Mouse (Mus musculus) limb, embryonic 14.5 days (tissue): ENCODE measurements around the gene Eln. TPM values are rescaled to one million over a fixed set of nuclear protein-coding genes. Genes with fewer than 3 reads are reported as not detected.
A peak's percentile ranks its signal among the peaks of the same experiment; 100 is the strongest.

Experiments
- ATAC-seq: fragments of 200-750 bp; cut with Nextera tagmentation; 2 replicates; pipeline ENCODE4 v1.8.0; 2017; ENCODE audit warnings: low read depth, moderate number of reproducible peaks, moderate TSS enrichment; ENCODE audit not compliant: low FRiP score
- DNase-seq: peaks from one replicate; pipeline ENCODE4 v3.0.0-alpha.2; 2015; ENCODE audit warnings: low spot score
- H3K27ac ChIP-seq: fragments of 300-500 bp; sonication (generic); replicated peaks from 2 replicates; pipeline ENCODE4 v1.5.1; 2014; ENCODE audit warnings: low read depth, mild to moderate bottlenecking, low read length, moderate library complexity, mixed read lengths
- H3K27me3 ChIP-seq: fragments of 300-500 bp; sonication (generic); 2 replicates; pipeline ENCODE4 v1.6.1; 2014; ENCODE audit warnings: low read length, mixed read lengths; ENCODE audit not compliant: control insufficient read depth, insufficient read depth
- H3K36me3 ChIP-seq: fragments of 300-500 bp; sonication (generic); 2 replicates; pipeline ENCODE4 v1.6.1; 2014; ENCODE audit warnings: mild to moderate bottlenecking, low read length, moderate library complexity, mixed read lengths; ENCODE audit not compliant: control insufficient read depth, insufficient read depth
- H3K4me1 ChIP-seq: fragments of 300-500 bp; sonication (generic); 2 replicates; pipeline ENCODE4 v1.6.1; 2014; ENCODE audit warnings: antibody characterized with exemption, low read length, mixed read lengths; ENCODE audit not compliant: control insufficient read depth, insufficient read depth
- H3K4me2 ChIP-seq: fragments of 300-500 bp; sonication (generic); replicated peaks from 2 replicates; pipeline ENCODE4 v1.6.1; 2014; ENCODE audit warnings: low read depth, mild to moderate bottlenecking, low read length, moderate library complexity; ENCODE audit not compliant: severe bottlenecking
- H3K4me3 ChIP-seq: fragments of 300-500 bp; sonication (generic); replicated peaks from 2 replicates; pipeline ENCODE4 v1.5.1; 2014; ENCODE audit warnings: low read length
- H3K9ac ChIP-seq: fragments of 300-500 bp; sonication (generic); 2 replicates; pipeline ENCODE4 v1.6.1; 2014; ENCODE audit warnings: mild to moderate bottlenecking, low read depth, low read length, moderate library complexity; ENCODE audit not compliant: severe bottlenecking
- H3K9me3 ChIP-seq: fragments of 300-500 bp; sonication (generic); 2 replicates; pipeline ENCODE4 v1.6.1; 2016; ENCODE audit warnings: low read length; ENCODE audit not compliant: control insufficient read depth
- POLR2A ChIP-seq: fragments of 200-500 bp; IDR thresholded peaks from 2 replicates; pipeline ENCODE4 v1.8.0; 2012; ENCODE audit warnings: inconsistent platforms, mild to moderate bottlenecking, moderate library complexity, borderline replicate concordance; ENCODE audit not compliant: insufficient read depth, insufficient read length; ENCODE audit errors: extremely low read depth
- WGBS: fragments of 180-500 bp; shearing (Covaris S2); extraction: QIAGEN DNeasy Blood & Tissue Kit; methylation state at CpG from one replicate; pipeline ENCODE4 v1.1.7; 2014; 5-methylcytosine and 5-hydroxymethylcytosine counted together
- polyA plus RNA-seq, 2 experiments: library from polyadenylated mRNA; depleted of rRNA in 1 of 2; stranded (reverse) in 1 of 2; unstranded in 1 of 2; fragments of >200 nt; fragmentation: Nextera tagmentation in 1 of 2; extraction: Ambion mirVana in 1 of 2; gene quantifications; 2 replicates each; pipeline versions ENCODE4 v1.2.1 to v1.2.3; 2012 to 2014

Gene Eln
- polyA plus RNA-seq, 2 experiments = 121 to 249 TPM

DNA sequence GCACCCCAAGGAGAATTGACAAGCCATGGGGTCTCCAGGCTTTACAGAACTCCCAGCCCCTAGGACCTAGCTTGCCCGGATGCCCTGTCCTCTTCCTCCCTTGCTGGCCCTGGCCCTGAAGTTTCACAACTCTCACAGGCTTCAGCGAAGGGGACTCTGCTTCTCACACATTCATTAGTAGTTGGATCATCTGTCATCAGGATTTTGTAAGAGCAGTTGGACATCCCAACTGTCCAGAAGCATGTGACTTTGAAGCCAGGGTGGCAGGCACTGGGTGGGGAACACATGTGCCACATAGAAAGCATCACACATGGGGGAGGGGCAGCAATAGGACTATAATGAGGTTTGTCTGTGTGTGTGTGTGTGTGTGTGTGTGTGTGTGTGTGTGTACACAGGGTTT, 12.2 kb downstream of the Eln start:
- Histone ChIP-seq H3K9me3 (no peaks in the 10 kb centered on the region), H3K4me1 (no peaks in the 10 kb centered on the region), H3K27me3 (no peaks in the 10 kb centered on the region), H3K4me3 (no peak overlapping the region), H3K9ac (no peak overlapping the region), H3K4me2 (no peak overlapping the region), H3K36me3 (peaks cover 11% of the 10 kb centered on the region), H3K27ac (no peak overlapping the region)
- no peak for TF ChIP-seq POLR2A
- 88% methylated on average over 2 of the region's 2 CpGs for WGBS
- DNase-seq (no peak), ATAC-seq (no peak)

DNA sequence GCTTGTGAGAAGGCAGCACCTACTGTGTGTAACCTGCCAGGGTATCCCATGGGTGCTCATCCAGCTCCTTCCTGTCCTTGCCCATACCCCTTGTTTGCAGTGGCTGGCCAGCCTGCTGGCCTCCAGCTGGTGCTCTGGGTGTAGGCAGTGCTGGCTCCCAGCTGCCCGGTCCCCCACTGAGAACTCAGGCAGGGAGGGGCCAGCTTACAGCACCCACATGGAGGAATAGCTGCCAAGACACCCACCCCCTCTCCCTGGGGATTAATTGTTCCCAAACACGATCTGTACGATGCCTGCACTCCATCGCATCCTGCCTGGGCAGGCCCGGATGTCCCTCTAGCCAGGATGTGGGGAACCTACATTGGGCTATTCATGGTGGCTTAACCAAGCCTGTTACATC, 13.1 kb downstream of the Eln start:
- 68% methylated on average over 5 of the region's 5 CpGs for WGBS
- no peak for ATAC-seq
- H3K4me3 ChIP-seq = no peak overlapping the region
- H3K36me3 ChIP-seq = peaks cover 11% of the 10 kb centered on the region
- peaks cover 1% of the 10 kb centered on the region; the same call in 1 of the 2 replicates for H3K4me1 ChIP-seq
- no peak for TF ChIP-seq POLR2A
- H3K27ac ChIP-seq = no peak overlapping the region
- no peak overlapping the region for H3K9ac ChIP-seq
- no peaks in the 10 kb centered on the region for H3K27me3 ChIP-seq
- no peak for DNase-seq
- H3K9me3 ChIP-seq = no peaks in the 10 kb centered on the region
- H3K4me2 ChIP-seq = no peak overlapping the region

DNA sequence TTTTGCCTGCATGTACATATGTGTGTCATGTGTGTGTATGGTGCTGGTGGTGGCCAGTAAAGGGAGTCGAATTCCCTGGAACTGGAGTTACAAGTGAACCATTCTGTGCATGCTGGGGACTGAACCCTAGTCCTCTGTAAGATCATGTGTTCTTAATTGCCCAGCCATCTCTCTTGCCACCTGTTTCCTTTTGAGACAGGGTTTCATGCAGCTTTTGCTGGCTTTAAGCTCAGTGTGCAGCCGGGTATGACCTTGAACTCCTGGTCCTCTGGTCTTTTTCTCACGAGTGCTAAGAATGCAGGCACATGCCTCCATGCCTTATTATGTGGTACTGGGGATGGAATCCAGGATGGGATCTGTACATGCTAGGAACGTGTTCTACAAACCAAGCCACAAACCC, 13.9 kb downstream of the Eln start:
- Histone ChIP-seq H3K27ac (no peak overlapping the region), H3K4me1 (peaks cover 10% of the 10 kb centered on the region), H3K9ac (no peak overlapping the region), H3K4me3 (no peak overlapping the region), H3K9me3 (no peaks in the 10 kb centered on the region), H3K27me3 (no peaks in the 10 kb centered on the region), H3K36me3 (peaks cover 8% of the 10 kb centered on the region), H3K4me2 (no peak overlapping the region)
- no peak for TF ChIP-seq POLR2A
- DNase-seq (no peak), ATAC-seq (no peak)
- 35% methylated on average over 4 of the region's 4 CpGs for WGBS

DNA sequence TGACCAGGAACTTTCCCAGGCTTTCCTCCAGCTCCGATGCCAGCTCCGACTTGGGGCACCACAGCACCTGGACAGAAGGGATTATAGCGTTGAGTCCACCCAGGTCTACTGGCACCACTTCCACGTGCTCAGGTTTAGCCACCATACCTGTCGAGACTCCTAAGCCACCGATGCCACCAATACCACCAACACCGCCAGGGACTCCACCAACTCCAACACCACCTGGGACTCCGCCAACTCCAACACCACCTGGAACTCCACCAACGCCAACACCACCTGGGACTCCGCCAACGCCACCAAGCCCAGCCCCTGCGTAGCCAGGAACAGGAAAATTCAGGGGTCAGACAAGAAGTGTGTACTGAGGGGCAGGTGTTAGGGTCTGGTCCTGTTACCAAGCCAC, 18.0 kb downstream of the Eln start:
- peaks cover 13% of the 10 kb centered on the region for H3K4me1 ChIP-seq
- no peak for ATAC-seq
- DNase-seq = no peak
- no peaks in the 10 kb centered on the region for H3K27me3 ChIP-seq
- no peak overlapping the region for H3K27ac ChIP-seq
- no peak overlapping the region for H3K9ac ChIP-seq
- TF ChIP-seq POLR2A = no peak
- H3K4me3 ChIP-seq = no peak overlapping the region
- H3K9me3 ChIP-seq = no peaks in the 10 kb centered on the region
- no peak overlapping the region for H3K4me2 ChIP-seq
- 90% methylated on average over 12 of the region's 12 CpGs for WGBS
- H3K36me3 ChIP-seq = peaks cover 10% of the 10 kb centered on the region

DNA sequence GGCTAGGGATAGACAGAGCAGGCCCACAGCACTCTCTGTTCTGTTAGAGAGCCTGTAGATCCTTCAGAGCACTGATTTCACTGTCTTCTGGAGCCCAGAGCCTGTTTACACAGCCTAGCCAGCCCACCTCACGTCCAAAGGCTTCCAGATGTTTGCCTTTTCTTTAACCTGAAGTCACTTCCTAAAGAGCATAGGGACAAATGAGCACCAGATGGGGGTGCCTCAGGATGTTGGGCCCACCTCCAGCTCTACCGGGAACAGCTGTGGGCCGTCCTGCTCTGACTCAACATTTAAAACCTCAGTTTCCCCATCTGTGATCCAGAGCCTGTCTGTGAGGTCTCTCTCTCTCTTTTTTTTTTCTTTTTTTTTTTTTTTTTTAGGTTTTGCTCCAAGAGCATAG, 18.6 kb downstream of the Eln start:
- Histone ChIP-seq H3K27me3 (no peaks in the 10 kb centered on the region), H3K36me3 (peaks cover 10% of the 10 kb centered on the region), H3K4me3 (no peak overlapping the region), H3K9me3 (no peaks in the 10 kb centered on the region), H3K9ac (no peak overlapping the region), H3K4me2 (no peak overlapping the region), H3K27ac (no peak overlapping the region), H3K4me1 (peaks cover 13% of the 10 kb centered on the region)
- no peak for TF ChIP-seq POLR2A
- 19% methylated on average over 3 of the region's 3 CpGs for WGBS
- ATAC-seq = peak; percentile 81
- peak; percentile 73 for DNase-seq
